ENCODE assay signal across 18 mouse cellular contexts in the genomic region with DNA sequence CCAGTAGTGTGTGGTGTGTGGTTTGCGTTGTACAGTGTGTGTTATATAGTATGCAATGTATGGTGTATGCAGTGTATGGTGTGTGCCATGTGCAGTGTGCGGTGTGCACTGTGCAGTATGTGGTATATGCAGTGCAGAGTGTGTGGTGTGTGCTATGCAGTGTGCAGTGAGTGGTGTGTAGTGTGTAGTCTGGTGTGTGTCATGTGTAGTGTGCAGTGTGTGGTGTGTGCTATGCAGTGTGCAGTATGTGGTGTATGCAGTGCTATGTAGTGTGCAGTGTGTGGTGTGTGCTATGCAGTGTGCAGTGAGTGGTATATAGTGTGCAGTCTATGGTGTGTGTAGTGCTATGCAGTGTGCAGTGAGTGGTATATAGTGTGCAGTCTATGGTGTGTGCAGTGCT. TPM values are rescaled to one million over a fixed set of nuclear protein-coding genes. Genes with fewer than 3 reads are reported as not detected.
"Had no signal": no experiment of that assay in that cellular context is flagged by ENCODE, and none has a peak within 500 bp of the region (broad histone marks: within the 10 kb centered on the region; RNA-seq: fewer than 3 reads in every experiment).

No protein-coding gene starts in this region.

- H3K27ac ChIP-seq: kidney, postnatal 0 days; layer of hippocampus, adult 2 months; liver, embryonic 13.5 days; lung, embryonic 15.5 days; neural tube, embryonic 12.5 days; stomach, postnatal 0 days had no signal

- H3K27me3 ChIP-seq: liver, embryonic 13.5 days; lung, embryonic 15.5 days; neural tube, embryonic 12.5 days had no signal

- H3K36me3 ChIP-seq: liver, embryonic 13.5 days; lung, embryonic 15.5 days; neural tube, embryonic 12.5 days had no signal

- H3K4me2 ChIP-seq: liver, embryonic 13.5 days; lung, embryonic 15.5 days; midbrain, embryonic 11.5 days; neural tube, embryonic 12.5 days had no signal

- H3K9ac ChIP-seq: liver, embryonic 13.5 days; liver, postnatal 0 days; lung, embryonic 15.5 days; neural tube, embryonic 12.5 days had no signal

- H3K4me1 ChIP-seq: liver, embryonic 13.5 days; lung, embryonic 15.5 days; neural tube, embryonic 12.5 days had no signal

- ATAC-seq: liver, postnatal 0 days had no signal

- DNase-seq: kidney, adult 9 months; kidney, postnatal 4 days; left cerebral cortex, postnatal 4 days; liver, embryonic 13.5 days; liver, postnatal 0 days; lung, postnatal 14 days; thymus, postnatal 4 days had no signal

- H3K9me3 ChIP-seq: liver, embryonic 13.5 days; lung, embryonic 15.5 days; neural tube, embryonic 12.5 days had no signal

- H3K4me3 ChIP-seq: layer of hippocampus, adult 2 months; liver, embryonic 13.5 days; lung, embryonic 15.5 days; neural tube, embryonic 12.5 days had no signal

RNA-seq across cellular contexts. Expression of gene Slc25a54, which starts 4.1 kb away (rescaled TPM):
- total RNA-seq: layer of hippocampus, adult 2 months; layer of hippocampus, postnatal 14 days; left cerebral cortex, adult 18-20 months; left cerebral cortex, postnatal 10 days; left cerebral cortex, postnatal 4 days; neutrophil, adult 5-6 weeks had no signal
- polyA plus RNA-seq: kidney, postnatal 0 days; limb, embryonic 14.5 days; liver, embryonic 13.5 days; liver, postnatal 0 days; lung, embryonic 15.5 days; midbrain, embryonic 11.5 days; neural tube, embryonic 12.5 days; stomach, postnatal 0 days had no signal
